Mouse (Mus musculus) embryonic facial prominence, embryonic 14.5 days (tissue): ENCODE results near the gene Gm15217. TPM values are rescaled to one million over a fixed set of nuclear protein-coding genes. Genes with fewer than 3 reads are reported as not detected.

Experiments
- polyA plus RNA-seq: library from polyadenylated mRNA; unstranded; fragments of >200 nt; fragmentation: Nextera tagmentation; extraction: Ambion mirVana; gene quantifications from 2 replicates; pipeline ENCODE4 v1.2.1, GENCODE M21; 2014

Gene Gm15217
- polyA plus RNA-seq, 1 experiment from 2014 or later = not detected

Other genes starting within 250 kb of the Gm15217 start
- gene Bmp4, start 11.3 kb downstream of the Gm15217 start, polyA plus RNA-seq = 12.3 and 16.4 TPM in 2 replicates